Mouse (Mus musculus): ENCODE results near the gene Pbld1.
"Not testable (repeated sequence)": the region's sequence is repeated elsewhere in the genome, so short reads cannot be mapped to it uniquely, and the experiment has no call there.

GRCm38 (mm10) chr10:63054071-63054470 lies 5.9 kb upstream of the Pbld1 start:
- not testable (repeated sequence) for TF ChIP-seq POLR2A (IDR thresholded peaks at IDR 0.05; ENCODE audit: control insufficient read depth, extremely low read depth, insufficient read depth, low read length, poor library complexity); CTCF (IDR thresholded peaks at IDR 0.05; ENCODE audit: borderline replicate concordance, control insufficient read depth, extremely low read depth, insufficient read depth, low read length, poor library complexity)

All from thymus, adult 2 months (tissue).